Mouse (Mus musculus): ENCODE data around the gene Olfr996. TPM values are rescaled to one million over a fixed set of nuclear protein-coding genes. Genes with fewer than 3 reads are reported as not detected.

Gene Olfr996
- not detected in 2 replicates for polyA plus RNA-seq (2012; rRNA removed)

GRCm38 (mm10) chr2:85578915-85579314 lies at the start of gene Olfr996:
TSS of gene Olfr996 (plus strand) at chr2:85579215.

DNA sequence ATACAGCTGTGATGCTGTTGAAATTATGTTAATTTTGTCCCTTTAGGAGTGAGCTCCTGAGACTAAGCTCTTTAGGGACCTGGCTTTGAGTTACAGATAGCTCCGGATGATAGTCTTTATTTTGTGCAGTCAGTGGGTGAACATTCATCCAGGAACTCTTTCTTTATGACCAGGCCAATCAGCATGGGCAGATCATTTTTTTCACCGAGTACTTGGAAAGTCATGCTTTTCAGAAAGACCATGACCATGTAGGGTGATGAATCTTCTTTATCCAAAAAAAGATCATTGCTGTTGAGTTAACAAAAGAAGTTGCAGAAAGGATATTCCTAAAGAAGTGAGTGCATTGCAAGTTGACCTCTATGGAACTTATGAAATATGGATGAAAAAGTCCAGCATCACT lies 9.6 kb downstream of the Olfr996 start, which contains the start of gene Olfr998:
Gene Olfr998 (plus strand): TSS at position 301 of the 400 bp plus-strand sequence.

DNA sequence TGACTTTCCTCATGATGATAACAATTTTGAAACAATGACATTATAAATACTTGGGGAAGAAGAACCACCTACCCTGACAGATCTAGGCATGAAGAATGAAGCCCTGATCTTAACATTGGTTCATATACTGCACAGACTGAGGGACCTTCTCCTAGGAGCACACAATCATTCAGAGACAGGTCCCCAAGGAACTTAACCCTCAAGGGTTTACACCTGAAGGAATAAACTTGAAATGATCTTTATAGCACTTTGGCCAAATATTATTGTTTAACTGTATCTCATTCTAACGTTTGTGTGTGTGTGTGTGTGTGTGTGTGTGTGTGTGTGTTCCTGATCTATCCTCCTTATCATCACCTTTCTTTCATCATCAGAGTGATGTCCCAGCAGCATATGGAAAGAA lies 32.8 kb downstream of the Olfr996 start, which contains the start of gene Olfr1000:
Gene Olfr1000 (minus strand): TSS at position 101 of the 400 bp plus-strand sequence.

Other genes starting within 250 kb of the Olfr996 start
- not detected in 2 replicates for gene Olfr987, start 239.9 kb upstream of the Olfr996 start, polyA plus RNA-seq (2012; rRNA removed)
- not detected in 2 replicates for gene Olfr988, start 216.0 kb upstream of the Olfr996 start, polyA plus RNA-seq (2012; rRNA removed)
- gene Olfr992, start 169.7 kb upstream of the Olfr996 start, polyA plus RNA-seq (2012; rRNA removed): not detected in 2 replicates
- not detected in 2 replicates for gene Olfr993, start 164.3 kb upstream of the Olfr996 start, polyA plus RNA-seq (2012; rRNA removed)
- gene Olfr994, start 142.8 kb upstream of the Olfr996 start, polyA plus RNA-seq (2012; rRNA removed): not detected in 2 replicates
- not detected in 2 replicates for gene Olfr995, start 135.6 kb upstream of the Olfr996 start, polyA plus RNA-seq (2012; rRNA removed)
- 2.0 and 2.9 TPM in 2 replicates for gene 4833423E24Rik, start 60.2 kb upstream of the Olfr996 start, polyA plus RNA-seq (2012; rRNA removed)
- not detected in 2 replicates for gene Olfr998, start 9.7 kb downstream of the Olfr996 start, polyA plus RNA-seq (2012; rRNA removed)
- gene Olfr1000, start 32.7 kb downstream of the Olfr996 start, polyA plus RNA-seq (2012; rRNA removed): not detected in 2 replicates
- not detected in 2 replicates for gene Olfr1002, start 71.5 kb downstream of the Olfr996 start, polyA plus RNA-seq (2012; rRNA removed)
- not detected in 2 replicates for gene Olfr154, start 85.2 kb downstream of the Olfr996 start, polyA plus RNA-seq (2012; rRNA removed)
- gene Olfr1006, start 99.6 kb downstream of the Olfr996 start, polyA plus RNA-seq (2012; rRNA removed): not detected in 2 replicates
- not detected in 2 replicates for gene Olfr1008, start 110.2 kb downstream of the Olfr996 start, polyA plus RNA-seq (2012; rRNA removed)
- not detected in 2 replicates for gene Olfr1009, start 136.2 kb downstream of the Olfr996 start, polyA plus RNA-seq (2012; rRNA removed)
- gene Olfr1012, start 183.6 kb downstream of the Olfr996 start, polyA plus RNA-seq (2012; rRNA removed): not detected in 2 replicates
- gene Olfr1013, start 187.9 kb downstream of the Olfr996 start, polyA plus RNA-seq (2012; rRNA removed): not detected in 2 replicates
- gene Olfr1014, start 193.5 kb downstream of the Olfr996 start, polyA plus RNA-seq (2012; rRNA removed): not detected in 2 replicates
- gene Olfr1015, start 202.8 kb downstream of the Olfr996 start, polyA plus RNA-seq (2012; rRNA removed): not detected in 2 replicates
- gene Olfr1016, start 223.3 kb downstream of the Olfr996 start, polyA plus RNA-seq (2012; rRNA removed): not detected in 2 replicates
- not detected in 2 replicates for gene Olfr1018, start 239.3 kb downstream of the Olfr996 start, polyA plus RNA-seq (2012; rRNA removed)

Data from stomach, adult 2 months (tissue).